Mouse (Mus musculus): ENCODE results near the gene Pou2f1. TPM values are rescaled to one million over a fixed set of nuclear protein-coding genes. Genes with fewer than 3 reads are reported as not detected.

Gene Pou2f1
- polyA plus RNA-seq, 1 experiment: 39.7 TPM

GRCm38 (mm10) chr1:165988536-165988935, 13.9 kb downstream of the Pou2f1 start:
- Histone ChIP-seq H3K36me3 (ENCODE audit: control insufficient read depth, insufficient read depth, low read length) (no peaks in the 10 kb centered on the region), H3K27me3 (ENCODE audit: control insufficient read depth, insufficient read depth, low read length) (no peaks in the 10 kb centered on the region), H3K4me1 (replicated peaks; ENCODE audit: control insufficient read depth, insufficient read depth, low read length) (peaks cover 7% of the 10 kb centered on the region), H3K4me3 (ENCODE audit: control insufficient read depth, insufficient read depth, low read length) (no peak overlapping the region), H3K27ac (ENCODE audit: control insufficient read depth, insufficient read depth, low read length) (no peak overlapping the region)
- DNase-seq: no peak
- 78% methylated on average over 2 of the region's 2 CpGs for WGBS
- TF ChIP-seq CTCF (IDR thresholded peaks at IDR 0.05; ENCODE audit: borderline replicate concordance, control insufficient read depth, extremely low read depth, insufficient read depth, low read length, poor library complexity) (no peak), POLR2A (IDR thresholded peaks at IDR 0.05; ENCODE audit: control insufficient read depth, extremely low read depth, insufficient read depth, low read length, poor library complexity) (no peak)

- H3K27ac ChIP-seq (ENCODE audit: control insufficient read depth, insufficient read depth, low read length): no peak overlapping the region
- WGBS: 95% methylated on average over 2 of the region's 2 CpGs
- peaks cover 7% of the 10 kb centered on the region for H3K4me1 ChIP-seq (replicated peaks; ENCODE audit: control insufficient read depth, insufficient read depth, low read length)
- no peaks in the 10 kb centered on the region for H3K27me3 ChIP-seq (ENCODE audit: control insufficient read depth, insufficient read depth, low read length)
- H3K4me3 ChIP-seq (ENCODE audit: control insufficient read depth, insufficient read depth, low read length): no peak overlapping the region
- no peaks in the 10 kb centered on the region for H3K36me3 ChIP-seq (ENCODE audit: control insufficient read depth, insufficient read depth, low read length)
- TF ChIP-seq CTCF (IDR thresholded peaks at IDR 0.05; ENCODE audit: borderline replicate concordance, control insufficient read depth, extremely low read depth, insufficient read depth, low read length, poor library complexity) (no peak), POLR2A (IDR thresholded peaks at IDR 0.05; ENCODE audit: control insufficient read depth, extremely low read depth, insufficient read depth, low read length, poor library complexity) (no peak)
- DNase-seq: no peak
These were observed 14.4 kb downstream of the Pou2f1 start for GRCm38 (mm10) chr1:165988072-165988471.

- Histone ChIP-seq H3K27me3 (ENCODE audit: control insufficient read depth, insufficient read depth, low read length) (no peaks in the 10 kb centered on the region), H3K4me1 (replicated peaks; ENCODE audit: control insufficient read depth, insufficient read depth, low read length) (peaks cover 7% of the 10 kb centered on the region), H3K27ac (ENCODE audit: control insufficient read depth, insufficient read depth, low read length) (no peak overlapping the region; the same call in 1 of the 2 replicates), H3K36me3 (ENCODE audit: control insufficient read depth, insufficient read depth, low read length) (no peaks in the 10 kb centered on the region), H3K4me3 (ENCODE audit: control insufficient read depth, insufficient read depth, low read length) (no peak overlapping the region)
- no peak for TF ChIP-seq POLR2A (IDR thresholded peaks at IDR 0.05; ENCODE audit: control insufficient read depth, extremely low read depth, insufficient read depth, low read length, poor library complexity)
- no peak for TF ChIP-seq CTCF (IDR thresholded peaks at IDR 0.05; ENCODE audit: borderline replicate concordance, control insufficient read depth, extremely low read depth, insufficient read depth, low read length, poor library complexity)
- no peak for DNase-seq
- WGBS: 7% methylated on average over 3 of the region's 3 CpGs
These were observed 16.6 kb downstream of the Pou2f1 start for GRCm38 (mm10) chr1:165985743-165986360.

- no peaks in the 10 kb centered on the region for H3K36me3 ChIP-seq (ENCODE audit: control insufficient read depth, insufficient read depth, low read length)
- DNase-seq: no peak
- 90% methylated on average over 3 of the region's 3 CpGs for WGBS
- no peak for TF ChIP-seq POLR2A (IDR thresholded peaks at IDR 0.05; ENCODE audit: control insufficient read depth, extremely low read depth, insufficient read depth, low read length, poor library complexity)
- no peak for TF ChIP-seq CTCF (IDR thresholded peaks at IDR 0.05; ENCODE audit: borderline replicate concordance, control insufficient read depth, extremely low read depth, insufficient read depth, low read length, poor library complexity)
- H3K27me3 ChIP-seq (ENCODE audit: control insufficient read depth, insufficient read depth, low read length): no peaks in the 10 kb centered on the region
- no peak overlapping the region for H3K27ac ChIP-seq (ENCODE audit: control insufficient read depth, insufficient read depth, low read length)
- peaks cover 7% of the 10 kb centered on the region for H3K4me1 ChIP-seq (replicated peaks; ENCODE audit: control insufficient read depth, insufficient read depth, low read length)
- H3K4me3 ChIP-seq (ENCODE audit: control insufficient read depth, insufficient read depth, low read length): no peak overlapping the region
These were observed 17.3 kb downstream of the Pou2f1 start for GRCm38 (mm10) chr1:165985186-165985585.

GRCm38 (mm10) chr1:165976672-165977448, 25.6 kb downstream of the Pou2f1 start:
- Histone ChIP-seq H3K4me3 (ENCODE audit: control insufficient read depth, insufficient read depth, low read length) (no peak overlapping the region), H3K27ac (ENCODE audit: control insufficient read depth, insufficient read depth, low read length) (no peak overlapping the region), H3K36me3 (ENCODE audit: control insufficient read depth, insufficient read depth, low read length) (no peaks in the 10 kb centered on the region), H3K27me3 (ENCODE audit: control insufficient read depth, insufficient read depth, low read length) (no peaks in the 10 kb centered on the region), H3K4me1 (replicated peaks; ENCODE audit: control insufficient read depth, insufficient read depth, low read length) (peaks cover 2% of the 10 kb centered on the region)
- 38% methylated on average over 7 of the region's 7 CpGs for WGBS
- no peak for DNase-seq
- TF ChIP-seq POLR2A (IDR thresholded peaks at IDR 0.05; ENCODE audit: control insufficient read depth, extremely low read depth, insufficient read depth, low read length, poor library complexity) (no peak), CTCF (IDR thresholded peaks at IDR 0.05; ENCODE audit: borderline replicate concordance, control insufficient read depth, extremely low read depth, insufficient read depth, low read length, poor library complexity) (no peak)

- no peak overlapping the region for H3K4me3 ChIP-seq (ENCODE audit: control insufficient read depth, insufficient read depth, low read length)
- 96% methylated on average over 3 of the region's 3 CpGs for WGBS
- H3K4me1 ChIP-seq (replicated peaks; ENCODE audit: control insufficient read depth, insufficient read depth, low read length): no peaks in the 10 kb centered on the region
- TF ChIP-seq CTCF (IDR thresholded peaks at IDR 0.05; ENCODE audit: borderline replicate concordance, control insufficient read depth, extremely low read depth, insufficient read depth, low read length, poor library complexity) (no peak), POLR2A (IDR thresholded peaks at IDR 0.05; ENCODE audit: control insufficient read depth, extremely low read depth, insufficient read depth, low read length, poor library complexity) (no peak)
- no peak for DNase-seq
- no peaks in the 10 kb centered on the region for H3K27me3 ChIP-seq (ENCODE audit: control insufficient read depth, insufficient read depth, low read length)
- no peaks in the 10 kb centered on the region for H3K36me3 ChIP-seq (ENCODE audit: control insufficient read depth, insufficient read depth, low read length)
- no peak overlapping the region for H3K27ac ChIP-seq (ENCODE audit: control insufficient read depth, insufficient read depth, low read length)
These were observed 33.3 kb downstream of the Pou2f1 start for GRCm38 (mm10) chr1:165969001-165969690.

Measured in thymus, adult 2 months (tissue).